Mouse (Mus musculus): ENCODE measurements around the gene Ccnjl. TPM values are rescaled to one million over a fixed set of nuclear protein-coding genes. Genes with fewer than 3 reads are reported as not detected.

Gene Ccnjl
- 1 to 10 TPM; 2.1 TPM for total RNA-seq (2021)
- long read RNA-seq, experiment 1, partial matches to known transcripts: 0 of 1 reads
- long read RNA-seq, experiment 1, other reads (novel, unspliced or antisense): 1 of 1 reads
- long read RNA-seq, experiment 2, partial matches to known transcripts: 0 of 1 reads
- long read RNA-seq, experiment 2, other reads (novel, unspliced or antisense): 0 of 1 reads

DNA sequence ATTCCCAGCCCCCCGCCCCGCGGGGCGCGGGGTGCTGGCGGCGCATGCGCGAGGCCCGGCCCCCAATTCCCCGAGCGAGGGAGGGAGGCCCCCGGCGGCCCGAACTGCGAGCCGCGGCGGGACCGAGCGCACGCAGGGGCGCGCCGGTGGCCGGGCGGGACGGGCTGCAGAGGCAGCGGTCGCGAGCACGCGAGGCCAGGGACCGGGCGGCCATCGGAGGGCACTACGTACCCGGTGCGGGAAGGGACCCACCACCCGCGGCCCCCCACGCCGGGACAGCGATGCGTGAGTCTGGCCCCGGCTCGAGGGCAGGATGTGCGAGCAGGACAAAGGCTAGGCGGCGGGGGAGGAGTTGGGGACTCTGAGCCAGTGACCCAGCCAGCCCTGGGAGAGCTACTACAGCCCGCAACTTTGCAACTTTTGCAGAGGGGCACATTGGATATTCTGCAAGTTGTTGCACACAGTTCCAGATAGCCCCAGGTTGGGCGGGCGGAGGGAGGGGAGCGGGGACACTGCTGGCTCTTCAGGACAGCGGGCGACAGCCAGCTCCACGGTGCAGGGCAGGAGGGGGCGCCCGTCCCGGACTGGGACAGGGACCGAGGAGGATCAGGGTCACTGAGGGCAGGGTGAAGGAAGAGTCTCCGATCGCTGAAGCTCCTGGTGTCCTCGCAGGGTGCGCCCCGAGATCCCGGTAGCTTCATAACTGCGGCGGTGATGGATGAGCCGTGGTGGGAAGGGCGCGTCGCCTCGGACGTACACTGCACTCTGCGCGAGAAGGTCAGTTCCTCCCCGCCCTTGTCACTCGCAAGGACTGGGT, at the start of gene Ccnjl:
Gene Ccnjl (plus strand): TSS at position 102 of the 817 bp plus-strand sequence.
- DNase-seq: peak; percentile 78 to 85

DNA sequence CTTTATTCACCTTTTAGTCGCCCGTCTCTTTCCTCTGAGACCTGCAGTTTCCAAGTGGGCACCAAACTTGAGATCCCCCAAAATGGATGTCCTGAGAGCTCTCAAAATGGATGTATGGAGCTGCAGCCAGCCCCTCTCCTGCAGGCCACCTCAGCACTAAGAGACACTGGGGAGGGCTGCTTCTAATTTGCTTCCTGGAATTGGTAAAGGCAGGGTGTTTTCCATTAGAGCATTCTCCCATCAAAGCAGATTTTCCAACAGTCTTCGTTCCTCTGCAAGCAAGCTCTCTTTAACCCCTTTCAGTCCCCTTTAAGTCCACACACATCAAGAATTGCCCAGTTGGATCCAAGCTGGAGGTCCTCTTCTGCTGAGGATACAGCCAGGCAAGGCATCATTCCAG, 49.2 kb upstream of the Ccnjl start:
- no peak for DNase-seq

- no peak for DNase-seq
These were observed 48.0 kb upstream of the Ccnjl start for GRCm38 (mm10) chr11:43480561-43480960.

DNA sequence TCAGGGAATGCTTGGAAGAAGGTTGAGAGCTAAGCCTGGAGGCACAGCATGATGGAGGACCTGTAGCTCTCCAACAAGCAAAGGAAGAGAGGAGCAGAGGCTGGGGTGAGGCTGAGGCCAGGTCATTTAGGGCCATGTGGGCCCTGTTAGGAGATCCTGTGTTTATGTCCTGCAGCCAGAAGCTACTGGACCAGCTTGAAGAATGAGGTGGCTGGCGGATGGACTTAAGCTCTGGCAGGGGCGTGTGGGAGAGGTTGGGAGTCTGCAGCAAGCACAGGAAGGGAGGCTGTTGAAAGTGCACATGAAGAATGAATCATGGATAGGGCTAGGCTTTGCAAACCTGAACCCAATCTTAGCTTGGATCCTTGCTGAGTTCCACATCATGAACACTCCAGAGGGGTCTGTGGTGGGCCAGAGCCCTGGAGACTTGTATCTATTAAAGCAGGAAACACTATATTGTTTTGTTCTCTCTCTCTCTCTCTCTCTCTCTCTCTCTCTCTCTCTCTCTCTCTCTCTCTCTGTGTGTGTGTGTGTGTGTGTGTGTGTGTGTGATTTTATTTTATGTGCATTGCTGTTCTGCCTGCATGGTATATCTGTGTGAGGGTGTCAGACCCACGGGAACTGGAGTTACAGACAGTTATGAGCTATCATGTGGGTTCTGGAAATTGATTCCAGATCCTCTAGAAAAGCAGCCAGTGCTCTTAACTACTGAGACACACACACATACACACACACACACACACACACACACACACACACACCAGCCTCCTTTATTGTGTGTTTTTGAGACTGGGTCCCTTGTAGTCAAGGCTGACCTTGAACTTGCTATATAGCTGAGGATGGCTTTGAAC, 46.7 kb upstream of the Ccnjl start:
- no peak for DNase-seq

DNA sequence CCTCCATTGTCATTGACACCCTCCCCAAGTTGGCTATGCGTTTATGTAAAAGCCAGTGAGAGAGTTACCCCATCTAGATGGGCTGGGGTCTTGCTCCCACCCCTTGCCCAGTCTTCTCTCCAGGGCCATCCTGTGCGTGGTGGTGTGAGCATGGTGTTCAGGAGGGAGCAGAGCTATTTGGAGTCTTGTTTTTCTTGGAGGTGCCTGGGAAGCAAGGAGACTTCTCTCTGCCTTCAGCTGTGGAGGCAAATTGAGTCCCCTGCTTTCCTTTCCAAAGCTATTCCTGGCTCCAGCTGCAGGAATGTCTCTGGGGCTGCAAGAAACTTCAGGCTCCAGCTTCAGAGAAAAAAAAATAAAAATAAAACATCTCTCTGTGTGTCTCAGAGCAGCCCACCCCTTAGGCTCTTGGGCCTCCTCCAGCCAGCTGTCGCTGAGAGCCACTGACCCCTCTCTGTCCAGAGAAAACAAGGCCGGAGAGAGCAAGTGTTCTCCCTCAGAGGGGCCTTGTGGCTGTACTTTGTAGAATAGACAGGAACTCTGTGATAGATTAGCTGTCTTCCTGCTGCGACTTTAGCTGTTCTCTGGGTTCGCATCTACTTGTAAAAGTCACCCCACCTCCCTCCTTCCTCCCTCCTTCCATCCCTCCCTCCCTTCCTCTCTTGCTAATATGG, 45.3 kb upstream of the Ccnjl start:
- peak in 1 of 2 experiments; percentile 33 for DNase-seq

DNA sequence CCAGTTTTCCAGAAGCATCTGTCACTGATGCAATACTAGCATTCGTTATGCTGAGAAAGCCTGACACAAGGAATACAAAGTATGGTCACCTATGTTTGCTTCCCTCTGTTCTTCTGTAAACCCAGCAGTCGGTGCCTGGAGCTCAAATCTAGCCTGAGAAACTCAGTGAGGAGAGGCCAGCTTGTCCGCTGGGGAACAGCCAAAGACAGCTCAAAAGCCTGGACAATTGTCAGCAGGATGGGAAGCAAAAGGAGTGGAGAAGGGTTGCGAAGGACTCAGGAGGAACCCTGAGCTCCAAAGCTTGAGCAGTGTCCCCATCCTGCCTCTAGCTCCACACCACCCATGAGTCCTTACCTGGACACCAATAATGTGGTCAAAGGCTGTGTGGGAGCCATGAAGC, 44.5 kb upstream of the Ccnjl start:
- DNase-seq: no peak

GRCm38 (mm10) chr11:43484652-43485051, 43.9 kb upstream of the Ccnjl start:
- DNase-seq: no peak

DNA sequence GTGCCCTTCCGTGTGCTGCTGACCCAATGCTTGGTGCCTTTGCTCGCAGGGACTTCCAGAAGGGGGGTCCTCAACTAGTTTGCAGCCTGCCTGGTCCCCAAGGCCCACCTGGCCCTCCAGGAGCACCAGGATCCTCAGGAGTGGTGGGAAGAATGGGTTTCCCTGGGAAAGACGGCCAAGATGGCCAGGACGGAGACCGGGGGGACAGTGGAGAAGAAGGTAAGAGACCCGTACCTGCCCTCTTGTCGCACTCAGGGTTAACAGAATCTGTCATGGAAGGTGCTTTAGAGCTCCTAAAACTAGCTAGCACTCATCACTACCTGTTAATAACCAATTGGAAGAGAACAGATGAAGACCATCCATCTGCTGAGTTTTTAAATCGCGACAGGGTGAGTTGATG, 42.7 kb upstream of the Ccnjl start:
- no peak for DNase-seq

GRCm38 (mm10) chr11:43492663-43493062, 35.9 kb upstream of the Ccnjl start:
- peak; percentile 77 to 84 for DNase-seq

- peak; percentile 62 to 72 for DNase-seq
These were observed 34.7 kb upstream of the Ccnjl start for GRCm38 (mm10) chr11:43493815-43494409.

DNA sequence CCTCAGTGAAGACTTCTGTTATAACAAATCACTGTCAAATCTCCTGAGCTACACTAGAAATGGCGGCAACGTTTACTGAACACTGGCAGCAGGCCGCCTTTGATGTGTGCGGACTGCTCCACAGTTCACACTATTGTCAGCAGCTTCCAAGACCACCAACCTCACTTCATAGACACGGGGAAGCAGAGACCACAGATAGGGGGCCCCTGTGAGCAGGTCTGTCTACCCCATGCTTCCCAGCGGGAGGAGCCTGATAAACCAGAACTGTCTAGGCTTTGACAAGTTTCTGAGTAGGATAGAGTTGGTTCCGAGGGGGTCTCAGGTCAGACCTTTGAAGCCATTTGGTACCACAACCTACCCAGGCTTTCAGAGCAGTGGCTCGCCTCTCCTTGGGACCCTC, 33.5 kb upstream of the Ccnjl start:
- DNase-seq: no peak

DNA sequence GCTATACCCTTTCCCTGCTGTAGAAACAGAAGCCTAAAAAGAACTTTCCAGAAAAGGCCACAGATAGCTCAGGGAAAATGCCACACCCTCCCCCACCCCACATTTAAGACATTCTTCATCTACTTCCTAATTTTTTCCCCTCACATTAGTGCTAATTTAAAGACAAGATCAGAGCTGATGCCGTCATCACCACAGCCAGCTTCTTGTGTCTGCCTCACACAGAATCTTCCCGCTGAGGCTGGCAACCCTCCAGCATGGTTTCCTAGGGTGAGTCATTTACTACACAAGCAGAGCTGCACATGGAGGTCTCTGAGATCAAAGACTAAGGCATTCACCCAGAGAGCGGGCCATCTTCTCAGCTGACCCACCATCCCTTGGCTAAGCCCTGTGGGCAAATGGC, 33.1 kb upstream of the Ccnjl start:
- DNase-seq: peak; percentile 92 to 94

DNA sequence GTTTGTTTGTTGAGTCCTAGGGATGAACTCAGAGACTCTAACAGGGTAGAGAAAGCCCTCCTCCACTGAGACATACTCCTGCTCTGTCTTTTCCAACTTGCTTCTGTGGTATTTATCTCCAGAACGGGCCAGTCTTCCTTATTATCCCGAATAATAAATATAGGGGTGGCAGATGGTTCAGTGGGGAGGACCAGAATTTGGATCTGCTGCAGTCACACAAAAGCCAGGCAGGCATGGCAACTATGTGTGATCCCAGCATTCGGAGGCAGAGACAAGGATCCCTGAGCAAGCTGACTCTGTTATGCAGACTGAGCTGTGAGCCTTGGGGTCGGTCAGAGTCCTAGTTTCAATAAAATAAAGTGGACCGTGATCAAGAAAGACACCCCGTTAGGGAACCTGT, 27.3 kb upstream of the Ccnjl start:
- no peak for DNase-seq

DNA sequence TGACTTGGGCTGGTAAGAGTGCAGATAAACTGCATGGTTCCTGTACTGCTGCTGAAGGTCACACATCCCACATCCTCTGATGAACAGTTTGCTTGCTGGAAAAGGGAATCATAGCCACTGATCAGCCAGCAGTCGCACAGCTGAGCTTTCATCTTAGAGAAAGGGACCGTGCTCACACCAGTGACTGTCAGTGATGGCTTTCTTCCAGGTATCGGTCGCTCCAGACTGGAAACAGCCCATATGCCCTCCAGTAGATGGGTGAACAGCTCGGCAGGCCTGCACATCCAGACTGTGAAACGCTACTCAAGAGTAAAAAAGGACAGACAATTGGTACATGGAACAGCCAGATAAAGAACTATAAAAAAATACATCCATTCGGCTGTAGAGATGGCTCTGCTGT, 23.4 kb upstream of the Ccnjl start:
- DNase-seq: no peak

DNA sequence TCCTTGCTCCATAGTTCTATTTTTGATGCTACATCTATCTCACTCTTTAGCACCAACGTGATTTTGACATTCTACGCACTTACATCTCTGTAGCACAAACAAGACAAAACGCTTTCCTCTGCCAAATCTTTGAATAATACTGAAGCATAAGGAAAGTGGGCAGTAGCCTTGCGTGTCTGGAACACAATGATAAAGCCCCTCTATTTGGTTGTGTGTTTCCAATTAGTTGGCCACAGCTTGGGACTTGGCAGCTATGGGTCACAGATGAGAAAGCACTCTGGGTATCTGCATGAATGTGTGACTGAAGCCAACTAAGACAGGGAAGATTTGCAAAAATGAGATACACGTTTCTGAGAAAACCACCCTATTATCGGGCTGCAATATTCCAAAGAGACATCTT, 20.6 kb upstream of the Ccnjl start:
- DNase-seq: no peak

GRCm38 (mm10) chr11:43509878-43510277, 18.7 kb upstream of the Ccnjl start:
- DNase-seq: no peak

GRCm38 (mm10) chr11:43512661-43513190, 15.9 kb upstream of the Ccnjl start:
- DNase-seq: no peak

- DNase-seq: peak; percentile 53 to 70
These were observed 12.1 kb upstream of the Ccnjl start for GRCm38 (mm10) chr11:43516344-43517021.

DNA sequence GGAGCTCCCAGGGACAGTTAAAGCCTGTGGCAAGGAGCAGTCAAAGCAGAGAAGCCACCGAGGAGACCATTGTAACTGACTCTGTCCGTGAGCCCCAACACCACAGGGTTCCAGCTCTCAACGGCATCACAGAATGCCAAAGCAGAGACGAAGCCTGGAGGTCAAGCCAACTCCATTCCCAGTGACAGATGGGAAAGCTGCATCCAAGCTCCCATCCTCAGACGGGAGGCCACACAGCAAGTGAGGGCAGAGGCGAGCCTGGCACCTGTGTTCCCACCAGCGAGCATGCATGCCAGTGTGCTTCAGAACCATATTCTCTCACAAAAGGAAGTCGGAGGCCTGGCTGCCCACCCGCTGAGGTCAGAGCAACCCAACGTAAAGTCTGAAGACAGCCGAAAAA, 10.9 kb upstream of the Ccnjl start:
- no peak for DNase-seq

GRCm38 (mm10) chr11:43518086-43518485, 10.5 kb upstream of the Ccnjl start:
- DNase-seq: no peak

GRCm38 (mm10) chr11:43518821-43519220, 9.8 kb upstream of the Ccnjl start:
- no peak for DNase-seq
